Mouse (Mus musculus) forebrain, embryonic 10.5 days (tissue): ENCODE measurements around the gene Fosl1. TPM values are rescaled to one million over a fixed set of nuclear protein-coding genes. Genes with fewer than 3 reads are reported as not detected.
"Not testable (repeated sequence)": the region's sequence is repeated elsewhere in the genome, so short reads cannot be mapped to it uniquely, and the experiment has no call there.

ENCODE experiments used
- DNase-seq: peaks from one replicate; pipeline ENCODE4 v3.0.0-alpha.2; 2017; ENCODE audit warnings: low spot score; ENCODE audit errors: extremely low spot score
- H3K27ac ChIP-seq: fragments of 300-500 bp; sonication (generic); 2 replicates; pipeline ENCODE4 v1.5.1; 2016; ENCODE audit warnings: mild to moderate bottlenecking
- H3K27me3 ChIP-seq: fragments of 300-500 bp; sonication (generic); 2 replicates; pipeline ENCODE4 v1.6.1; 2016; ENCODE audit warnings: mild to moderate bottlenecking; ENCODE audit not compliant: poor library complexity, severe bottlenecking
- H3K36me3 ChIP-seq: fragments of 300-500 bp; sonication (generic); replicated peaks from 2 replicates; pipeline ENCODE4 v1.6.1; 2016; ENCODE audit warnings: mild to moderate bottlenecking, moderate library complexity
- H3K4me1 ChIP-seq: fragments of 300-500 bp; sonication (generic); 2 replicates; pipeline ENCODE4 v1.6.1; 2016
- H3K4me3 ChIP-seq: fragments of 300-500 bp; sonication (generic); 2 replicates; pipeline ENCODE4 v1.5.1; 2016; ENCODE audit warnings: mild to moderate bottlenecking, moderate library complexity
- H3K9me3 ChIP-seq: fragments of 300-500 bp; sonication (generic); 2 replicates; pipeline ENCODE4 v1.6.1; 2016; ENCODE audit warnings: mild to moderate bottlenecking, moderate library complexity
- WGBS: fragments of 180-500 bp; shearing (Covaris S2); methylation state at CpG from one replicate; pipeline ENCODE4 v1.1.7; 2016; 5-methylcytosine and 5-hydroxymethylcytosine counted together
- polyA plus RNA-seq: library from polyadenylated mRNA; unstranded; fragments of >200 nt; fragmentation: Nextera tagmentation; extraction: Ambion mirVana; gene quantifications from 2 replicates; pipeline ENCODE4 v1.2.1, GENCODE M21; 2016

Fosl1 gene
- polyA plus RNA-seq, 1 experiment from 2014 or later, result not detected

DNA sequence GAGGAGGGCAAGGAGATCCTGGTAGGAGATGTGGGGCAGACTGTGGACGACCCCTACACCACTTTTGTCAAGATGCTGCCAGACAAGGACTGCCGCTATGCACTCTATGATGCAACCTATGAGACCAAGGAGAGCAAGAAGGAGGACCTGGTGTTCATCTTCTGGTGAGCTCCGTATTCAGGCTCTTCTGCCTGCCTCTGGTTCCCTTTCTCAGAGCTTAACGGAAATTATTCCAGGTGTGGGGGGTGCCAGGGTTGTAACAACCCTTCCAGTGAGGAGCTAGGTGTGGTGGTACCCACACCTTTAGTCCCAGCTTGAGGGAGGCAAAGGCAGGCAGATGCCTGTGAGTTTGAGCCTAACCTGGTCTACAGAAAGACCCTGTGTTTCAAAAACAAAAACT, 45.3 kb downstream of the Fosl1 start:
- H3K4me3 ChIP-seq, result no peak overlapping the region; the same call in 1 of the 2 replicates
- no peak for DNase-seq
- H3K4me1 ChIP-seq, result peaks cover 48% of the 10 kb centered on the region
- H3K27ac ChIP-seq, result no peak overlapping the region
- 91% methylated on average over 4 of the region's 4 CpGs for WGBS
- H3K9me3 ChIP-seq, result no peaks in the 10 kb centered on the region
- no peaks in the 10 kb centered on the region for H3K27me3 ChIP-seq
- H3K36me3 ChIP-seq, result peaks cover 58% of the 10 kb centered on the region

DNA sequence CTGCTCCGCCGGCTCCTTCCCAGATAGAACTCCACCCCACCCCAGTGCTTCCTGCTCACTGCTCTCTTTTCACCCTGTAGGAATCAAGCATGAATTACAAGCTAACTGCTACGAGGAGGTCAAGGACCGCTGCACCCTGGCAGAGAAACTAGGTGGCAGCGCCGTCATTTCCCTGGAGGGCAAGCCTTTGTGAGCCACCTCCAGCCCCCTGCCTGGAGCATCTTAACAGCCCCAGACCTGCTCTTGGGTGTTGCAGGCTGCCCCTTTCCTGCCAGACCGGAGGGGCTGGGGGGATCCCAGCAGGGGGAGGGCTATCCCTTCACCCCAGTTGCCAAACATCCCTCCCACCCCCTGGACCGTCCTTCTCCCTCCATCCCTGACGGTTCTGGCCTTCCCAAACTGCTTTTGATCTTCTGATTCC, 46.0 kb downstream of the Fosl1 start:
- not testable (repeated sequence) for H3K9me3 ChIP-seq, DNase-seq, H3K27ac ChIP-seq, H3K27me3 ChIP-seq
- Histone ChIP-seq H3K4me3 (peak overlapping the region; percentile 8; the same call in 1 of the 2 replicates), H3K4me1 (peaks cover 44% of the 10 kb centered on the region), H3K36me3 (peaks cover 65% of the 10 kb centered on the region)
- 79% methylated on average over 9 of the region's 9 CpGs for WGBS

DNA sequence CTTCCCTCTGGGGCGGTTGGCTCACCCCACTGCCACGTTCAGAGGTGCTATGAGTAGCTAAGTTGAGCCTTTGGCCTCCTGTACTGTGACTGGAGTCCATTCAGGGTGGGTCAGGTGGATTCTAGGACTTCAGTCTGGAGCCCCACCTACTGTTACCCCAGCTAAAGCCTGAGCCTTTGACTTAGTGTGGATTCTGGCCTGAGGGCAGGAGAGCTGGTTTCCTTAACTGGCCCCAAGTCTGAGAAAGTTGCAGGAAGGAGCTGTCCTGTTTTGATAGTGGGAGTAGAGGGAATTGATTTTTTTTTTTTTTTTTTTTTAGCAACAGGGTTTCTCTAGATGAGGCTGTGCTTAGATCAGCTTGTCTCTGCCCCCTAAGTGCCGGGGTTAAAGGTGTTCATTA, 47.0 kb downstream of the Fosl1 start:
- Histone ChIP-seq H3K4me3 (peak overlapping the region; percentile 14; the same call in 1 of the 2 replicates), H3K36me3 (peaks cover 67% of the 10 kb centered on the region), H3K9me3 (no peaks in the 10 kb centered on the region), H3K27me3 (no peaks in the 10 kb centered on the region), H3K27ac (no peak overlapping the region), H3K4me1 (peaks cover 34% of the 10 kb centered on the region)
- WGBS, result 87% methylated on average over 3 of the region's 3 CpGs
- no peak for DNase-seq

DNA sequence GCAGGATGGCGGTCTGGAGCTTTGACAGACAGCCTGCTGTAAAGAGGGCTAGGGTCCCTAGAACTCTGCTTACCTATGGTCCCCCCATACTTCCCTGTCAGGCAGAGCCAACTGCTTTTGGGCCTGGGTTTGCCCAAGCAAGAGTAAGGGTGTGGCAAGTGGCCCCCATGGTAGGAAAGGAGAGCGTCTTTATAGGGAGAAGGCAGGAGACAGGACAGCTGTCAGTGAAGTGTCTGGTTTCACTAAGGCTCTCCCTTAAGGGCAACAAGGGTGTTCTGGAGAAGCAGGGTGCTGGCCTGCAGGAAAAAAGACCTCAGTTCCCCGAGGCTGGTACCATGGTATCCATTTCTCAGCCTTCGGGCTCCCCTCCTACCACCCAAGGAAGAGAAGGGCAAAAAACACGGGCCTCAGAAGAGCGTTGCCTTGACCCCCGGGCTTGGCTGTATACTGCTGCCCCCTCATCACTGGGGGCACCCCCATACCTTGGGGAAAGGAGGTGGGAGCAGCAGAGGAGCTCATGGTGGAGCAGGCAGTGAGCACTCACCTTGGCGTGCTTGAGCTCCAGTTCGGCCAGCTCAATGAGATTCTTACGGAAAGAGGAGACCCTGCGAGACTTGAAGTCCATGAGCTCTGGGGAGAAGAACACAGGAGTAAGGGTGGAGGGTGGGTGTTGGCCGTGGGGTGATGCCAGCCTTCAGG, 48.2 kb downstream of the Fosl1 start:
- DNase-seq, result no peak
- WGBS, result 81% methylated on average over 12 of the region's 12 CpGs
- H3K4me1 ChIP-seq, result peaks cover 23% of the 10 kb centered on the region
- H3K4me3 ChIP-seq, result no peak overlapping the region; the same call in 1 of the 2 replicates
- H3K36me3 ChIP-seq, result peaks cover 67% of the 10 kb centered on the region
- no peaks in the 10 kb centered on the region for H3K27me3 ChIP-seq
- no peak overlapping the region for H3K27ac ChIP-seq
- H3K9me3 ChIP-seq, result no peaks in the 10 kb centered on the region

DNA sequence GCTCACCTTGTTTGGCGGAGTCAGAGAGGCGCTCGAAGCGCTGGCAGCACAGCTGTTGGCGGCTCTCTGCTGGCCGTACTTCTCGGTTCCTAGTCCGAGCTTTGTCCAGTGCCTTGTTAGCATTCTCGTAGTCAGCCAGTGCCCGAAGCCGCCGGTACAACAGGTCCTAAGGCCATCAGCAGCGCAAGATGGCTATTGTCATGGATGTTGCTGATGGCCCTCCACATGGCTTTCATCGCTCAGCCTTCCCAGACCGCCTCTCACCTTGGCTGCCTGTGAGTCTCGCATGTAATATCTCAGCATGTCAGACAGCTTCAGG, 48.7 kb downstream of the Fosl1 start:
- Histone ChIP-seq H3K27ac (no peak overlapping the region), H3K27me3 (no peaks in the 10 kb centered on the region), H3K36me3 (peaks cover 67% of the 10 kb centered on the region), H3K9me3 (no peaks in the 10 kb centered on the region), H3K4me1 (peaks cover 23% of the 10 kb centered on the region), H3K4me3 (no peak overlapping the region; the same call in 1 of the 2 replicates)
- 88% methylated on average over 16 of the region's 16 CpGs for WGBS
- no peak for DNase-seq

DNA sequence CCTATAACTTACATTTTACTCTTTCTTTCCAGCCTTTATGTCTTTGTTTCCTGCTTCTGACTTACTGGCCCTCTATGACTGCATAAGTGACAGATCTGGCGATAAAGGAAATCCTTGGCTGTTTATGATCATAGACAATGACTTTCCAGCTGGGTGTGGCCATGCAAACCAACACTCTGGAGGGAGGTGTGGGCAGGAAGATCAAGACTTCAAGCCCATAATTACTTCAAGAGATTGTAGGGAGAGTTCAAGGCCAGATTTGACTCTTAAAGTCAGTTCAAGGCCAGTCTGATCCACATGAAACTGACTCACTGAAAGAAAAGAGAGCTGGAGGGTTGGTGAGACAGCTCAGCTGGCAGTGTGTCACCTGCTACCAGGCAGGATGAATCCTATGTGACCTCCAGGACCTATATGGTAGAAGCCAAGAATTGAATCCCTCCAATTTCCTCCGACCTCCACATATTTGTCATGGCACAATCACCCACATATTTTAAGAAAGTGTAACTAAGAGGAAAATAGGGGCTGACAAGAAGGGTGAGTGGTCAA, 53.1 kb downstream of the Fosl1 start:
- no peak for DNase-seq
- Histone ChIP-seq H3K36me3 (peaks cover 36% of the 10 kb centered on the region), H3K4me1 (0 out of 2 replicates have a peak, but pooled peaks cover 3% of the 10 kb centered on the region), H3K4me3 (no peak overlapping the region), H3K27ac (no peak overlapping the region), H3K27me3 (no peaks in the 10 kb centered on the region), H3K9me3 (no peaks in the 10 kb centered on the region)
- WGBS, result 84% methylated on average over 2 of the region's 2 CpGs

DNA sequence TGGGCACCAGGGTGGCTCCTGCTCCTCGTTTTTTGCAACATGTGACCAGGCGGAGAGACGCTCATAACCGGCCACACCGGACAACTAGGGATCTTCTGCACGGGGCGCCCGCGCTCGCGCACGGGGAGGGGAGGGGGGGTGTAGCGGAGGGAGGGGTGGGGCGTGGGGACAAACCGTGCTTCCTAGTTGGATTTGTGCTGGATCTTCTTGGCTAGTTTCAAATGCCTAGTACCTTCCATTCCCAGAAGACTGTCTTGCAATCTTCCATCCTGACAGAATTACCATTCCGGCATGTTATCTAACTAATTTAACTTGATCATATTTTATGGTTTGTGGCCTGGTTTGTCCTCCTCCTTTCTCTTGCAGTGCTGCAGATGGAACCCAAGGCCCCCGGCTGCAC, 56.3 kb downstream of the Fosl1 start, which contains the start of gene 1700020D05Rik:
Gene 1700020D05Rik (minus strand): TSS at position 101 of the 400 bp plus-strand sequence.
- no peak within 1 kb of the TSS for H3K27ac ChIP-seq
- no peak within 1 kb of the TSS for H3K4me3 ChIP-seq
- peaks cover 8% of the 10 kb centered on the region; the same call in 1 of the 2 replicates for H3K9me3 ChIP-seq
- 58% methylated on average over 17 of the region's 17 CpGs for WGBS
- no peaks in the 10 kb centered on the region for H3K4me1 ChIP-seq
- peaks cover 4% of the 10 kb centered on the region; the same call in 1 of the 2 replicates for H3K36me3 ChIP-seq
- DNase-seq, result no peak
- H3K27me3 ChIP-seq, result no peaks in the 10 kb centered on the region

Other genes starting within 250 kb of the Fosl1 start
- 21.3 and 22.7 TPM in 2 replicates for gene Pacs1, start 174.4 kb upstream of the Fosl1 start, polyA plus RNA-seq
- 458 and 482 TPM in 2 replicates for gene Sf3b2, start 152.1 kb upstream of the Fosl1 start, polyA plus RNA-seq
- gene Gal3st3, start 149.2 kb upstream of the Fosl1 start, polyA plus RNA-seq, result 10.3 and 12.1 TPM in 2 replicates
- gene Catsper1, start 111.8 kb upstream of the Fosl1 start, polyA plus RNA-seq, result not detected in 2 replicates
- 0.56 TPM in 1 of 2 replicates, not detected in the other for gene Cst6, start 98.0 kb upstream of the Fosl1 start, polyA plus RNA-seq
- gene Eif1ad, start 80.8 kb upstream of the Fosl1 start, polyA plus RNA-seq, result 90.6 and 95.3 TPM in 2 replicates
- 614 and 621 TPM in 2 replicates for gene Banf1, start 80.4 kb upstream of the Fosl1 start, polyA plus RNA-seq
- 96.6 and 97.6 TPM in 2 replicates for gene Sart1, start 58.8 kb upstream of the Fosl1 start, polyA plus RNA-seq
- gene Tsga10ip, start 45.0 kb upstream of the Fosl1 start, polyA plus RNA-seq, result not detected in 2 replicates
- 198 and 208 TPM in 2 replicates for gene Drap1, start 22.6 kb upstream of the Fosl1 start, polyA plus RNA-seq
- gene AI837181, start 22.4 kb upstream of the Fosl1 start, polyA plus RNA-seq, result 42.2 and 42.3 TPM in 2 replicates
- 5.5 and 6.7 TPM in 2 replicates for gene Ccdc85b, start 10.3 kb downstream of the Fosl1 start, polyA plus RNA-seq
- 93.1 TPM in 2 replicates for gene Fibp, start 13.1 kb downstream of the Fosl1 start, polyA plus RNA-seq
- gene Ctsw, start 21.0 kb downstream of the Fosl1 start, polyA plus RNA-seq, result 1.1 and 1.4 TPM in 2 replicates
- gene Efemp2, start 26.4 kb downstream of the Fosl1 start, polyA plus RNA-seq, result 46.9 and 50.9 TPM in 2 replicates
- 40.9 and 42.9 TPM in 2 replicates for gene Mus81, start 40.9 kb downstream of the Fosl1 start, polyA plus RNA-seq
- gene Cfl1, start 42.9 kb downstream of the Fosl1 start, polyA plus RNA-seq, result 2,991 and 3,010 TPM in 2 replicates
- not detected in 2 replicates for gene 1700020D05Rik, start 56.2 kb downstream of the Fosl1 start, polyA plus RNA-seq
- gene Snx32, start 63.0 kb downstream of the Fosl1 start, polyA plus RNA-seq, result 7.0 and 7.9 TPM in 2 replicates
- gene Ovol1, start 113.1 kb downstream of the Fosl1 start, polyA plus RNA-seq, result 0.37 and 0.52 TPM in 2 replicates
- gene Ap5b1, start 120.5 kb downstream of the Fosl1 start, polyA plus RNA-seq, result 2.0 TPM in 2 replicates
- gene Rnaseh2c, start 154.3 kb downstream of the Fosl1 start, polyA plus RNA-seq, result 187 and 200 TPM in 2 replicates
- 64.9 and 67.9 TPM in 2 replicates for gene Kat5, start 162.7 kb downstream of the Fosl1 start, polyA plus RNA-seq
- gene Rela, start 189.9 kb downstream of the Fosl1 start, polyA plus RNA-seq, result 30.3 and 31.2 TPM in 2 replicates
- gene Sipa1, start 216.2 kb downstream of the Fosl1 start, polyA plus RNA-seq, result 20.9 and 21.1 TPM in 2 replicates
- 26.3 and 30.1 TPM in 2 replicates for gene Map3k11, start 241.2 kb downstream of the Fosl1 start, polyA plus RNA-seq
- 26.8 and 27.1 TPM in 2 replicates for gene Pcnx3, start 241.4 kb downstream of the Fosl1 start, polyA plus RNA-seq